Mouse (Mus musculus): ENCODE results near the gene Rassf6.

Rassf6 gene

GRCm38 (mm10) chr5:90568338-90568737, 72.1 kb downstream of the Rassf6 start:
- DNase-seq (ENCODE audit: low read depth) = no peak

DNA sequence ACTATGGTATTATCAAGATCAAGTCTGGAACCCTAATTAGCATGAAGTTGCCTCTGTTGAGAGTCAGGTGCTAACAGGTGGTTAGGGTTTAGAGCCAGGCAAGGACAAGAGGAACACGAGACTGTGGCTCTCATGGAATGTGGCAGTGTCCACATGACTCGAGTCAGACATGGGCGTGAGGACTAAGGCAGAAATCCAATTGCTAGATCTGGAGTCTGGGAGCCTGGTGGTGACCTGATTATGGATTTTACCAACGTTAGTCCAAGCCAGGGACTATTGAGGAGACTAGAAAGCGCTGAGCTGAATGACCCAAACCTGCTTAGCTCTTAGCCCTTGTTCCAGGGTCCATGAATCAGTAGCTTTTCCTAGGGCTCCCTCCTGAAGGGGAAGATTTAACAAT, 72.7 kb downstream of the Rassf6 start:
- DNase-seq (ENCODE audit: low read depth) = no peak

- DNase-seq (ENCODE audit: low read depth) = no peak
Measured at GRCm38 (mm10) chr5:90565205-90565604, 75.3 kb downstream of the Rassf6 start.

- DNase-seq (ENCODE audit: low read depth) = no peak
Measured at GRCm38 (mm10) chr5:90564161-90564560, 76.3 kb downstream of the Rassf6 start.

- DNase-seq (ENCODE audit: low read depth) = no peak
Measured at GRCm38 (mm10) chr5:90562880-90563279, 77.6 kb downstream of the Rassf6 start.

GRCm38 (mm10) chr5:90561721-90562275, 78.7 kb downstream of the Rassf6 start:
- DNase-seq (ENCODE audit: low read depth) = no peak

DNA sequence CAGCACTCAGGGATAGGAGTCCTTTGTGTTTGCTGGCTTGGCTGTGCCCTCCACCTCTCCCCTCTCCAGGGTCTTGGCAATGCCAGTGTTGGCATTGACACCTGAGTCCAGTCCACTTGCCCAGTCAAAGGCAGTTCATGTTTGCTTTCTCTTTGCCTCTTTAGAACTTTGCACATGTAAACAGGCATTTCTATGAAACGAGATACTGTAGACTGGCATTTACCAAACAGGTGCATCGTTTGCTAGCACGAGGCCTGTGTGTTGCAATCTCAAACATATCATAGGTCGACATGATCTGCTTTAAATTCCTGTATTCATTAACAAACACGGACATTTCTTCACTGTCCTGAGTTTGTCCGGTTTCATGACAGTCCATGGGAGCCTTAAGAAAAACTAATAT, 79.7 kb downstream of the Rassf6 start, which contains the start of gene 5830473C10Rik:
Gene 5830473C10Rik (plus strand): TSS at position 365 of the 400 bp plus-strand sequence.
- no peak for DNase-seq (ENCODE audit: low read depth)

- DNase-seq (ENCODE audit: low read depth) = no peak
Measured at GRCm38 (mm10) chr5:90556052-90556451, 84.4 kb downstream of the Rassf6 start.
